Mouse (Mus musculus) erythroblast, embryonic 14.5 days (primary cell): ENCODE results near the gene 4930469K13Rik. TPM values are rescaled to one million over a fixed set of nuclear protein-coding genes. Genes with fewer than 3 reads are reported as not detected.

Experiments used
- H3K27me3 ChIP-seq: 2 replicates; pipeline ENCODE4 v1.6.1; 2012; ENCODE audit warnings: inconsistent platforms; ENCODE audit not compliant: control insufficient read depth
- H3K36me3 ChIP-seq: 2 replicates; pipeline ENCODE4 v1.6.1; 2012; ENCODE audit warnings: mild to moderate bottlenecking, inconsistent platforms; ENCODE audit not compliant: control insufficient read depth
- H3K4me1 ChIP-seq: 2 replicates; pipeline ENCODE4 v1.6.1; 2012; ENCODE audit warnings: inconsistent platforms; ENCODE audit not compliant: control insufficient read depth
- H3K4me3 ChIP-seq: replicated peaks from 2 replicates; pipeline ENCODE3; 2012; ENCODE audit warnings: moderate library complexity, mild to moderate bottlenecking, inconsistent platforms
- H3K9me3 ChIP-seq: 2 replicates; pipeline ENCODE4 v1.6.1; 2012; ENCODE audit warnings: low read length, inconsistent platforms, mixed read lengths; ENCODE audit not compliant: control insufficient read depth
- GATA1 ChIP-seq: IDR thresholded peaks from 2 replicates; pipeline ENCODE4 v1.6.1; 2012; ENCODE audit warnings: low read length, inconsistent platforms, mixed read lengths
- TAL1 ChIP-seq: IDR thresholded peaks from 3 replicates; pipeline ENCODE4 v1.6.1; 2012; ENCODE audit warnings: low read length, inconsistent platforms, mixed read lengths
- polyA plus RNA-seq: library from polyadenylated mRNA; stranded (reverse); fragments of >175 nt; gene quantifications from 2 replicates; pipeline ENCODE4 v1.2.3, GENCODE M21; 2012

The 4930469K13Rik gene
- polyA plus RNA-seq, 1 experiment, result not detected

- Histone ChIP-seq H3K36me3 (no peaks in the 10 kb centered on the region), H3K27me3 (no peaks in the 10 kb centered on the region), H3K4me3 (no peak overlapping the region), H3K4me1 (no peaks in the 10 kb centered on the region), H3K9me3 (no peaks in the 10 kb centered on the region)
- TF ChIP-seq TAL1 (no peak), GATA1 (no peak)
These were observed 118.2 kb downstream of the 4930469K13Rik start for GRCm38 (mm10) chr11:33980146-33980545.

GRCm38 (mm10) chr11:33975121-33975520, 123.2 kb downstream of the 4930469K13Rik start:
- Histone ChIP-seq H3K9me3 (no peaks in the 10 kb centered on the region), H3K36me3 (no peaks in the 10 kb centered on the region), H3K27me3 (no peaks in the 10 kb centered on the region), H3K4me3 (no peak overlapping the region), H3K4me1 (no peaks in the 10 kb centered on the region)
- TF ChIP-seq GATA1, result no peak
- TF ChIP-seq TAL1, result no peak

GRCm38 (mm10) chr11:33974341-33975040, 123.9 kb downstream of the 4930469K13Rik start:
- Histone ChIP-seq H3K4me1 (no peaks in the 10 kb centered on the region), H3K4me3 (no peak overlapping the region), H3K36me3 (no peaks in the 10 kb centered on the region), H3K9me3 (no peaks in the 10 kb centered on the region), H3K27me3 (no peaks in the 10 kb centered on the region)
- TF ChIP-seq GATA1 (no peak), TAL1 (no peak)

- Histone ChIP-seq H3K27me3 (no peaks in the 10 kb centered on the region), H3K36me3 (no peaks in the 10 kb centered on the region), H3K4me3 (no peak overlapping the region), H3K4me1 (no peaks in the 10 kb centered on the region), H3K9me3 (no peaks in the 10 kb centered on the region)
- no peak for TF ChIP-seq TAL1
- TF ChIP-seq GATA1, result no peak
These were observed 126.2 kb downstream of the 4930469K13Rik start for GRCm38 (mm10) chr11:33972114-33972513.

- TF ChIP-seq TAL1 (no peak), GATA1 (no peak)
- Histone ChIP-seq H3K4me3 (no peak overlapping the region), H3K27me3 (no peaks in the 10 kb centered on the region), H3K9me3 (no peaks in the 10 kb centered on the region), H3K4me1 (no peaks in the 10 kb centered on the region), H3K36me3 (no peaks in the 10 kb centered on the region)
These were observed 129.2 kb downstream of the 4930469K13Rik start for GRCm38 (mm10) chr11:33969199-33969598.

GRCm38 (mm10) chr11:33967708-33968107, 130.6 kb downstream of the 4930469K13Rik start:
- TF ChIP-seq TAL1, result no peak
- no peak for TF ChIP-seq GATA1
- H3K4me3 ChIP-seq, result no peak overlapping the region
- H3K36me3 ChIP-seq, result no peaks in the 10 kb centered on the region
- no peaks in the 10 kb centered on the region for H3K27me3 ChIP-seq
- H3K9me3 ChIP-seq, result no peaks in the 10 kb centered on the region
- H3K4me1 ChIP-seq, result no peaks in the 10 kb centered on the region

- TF ChIP-seq GATA1 (no peak), TAL1 (no peak)
- no peak overlapping the region for H3K4me3 ChIP-seq
- no peaks in the 10 kb centered on the region for H3K27me3 ChIP-seq
- no peaks in the 10 kb centered on the region for H3K4me1 ChIP-seq
- no peaks in the 10 kb centered on the region for H3K36me3 ChIP-seq
- H3K9me3 ChIP-seq, result no peaks in the 10 kb centered on the region
These were observed 133.0 kb downstream of the 4930469K13Rik start for GRCm38 (mm10) chr11:33965380-33965779.

- no peak for TF ChIP-seq TAL1
- TF ChIP-seq GATA1, result no peak
- Histone ChIP-seq H3K9me3 (no peaks in the 10 kb centered on the region), H3K27me3 (no peaks in the 10 kb centered on the region), H3K36me3 (no peaks in the 10 kb centered on the region), H3K4me1 (no peaks in the 10 kb centered on the region), H3K4me3 (no peak within 1 kb of the TSS)
These were observed 135.5 kb downstream of the 4930469K13Rik start, which contains the start of gene Kcnmb1 for GRCm38 (mm10) chr11:33962688-33963407. Gene Kcnmb1 (plus strand): TSS chr11:33963013.

GRCm38 (mm10) chr11:33962178-33962577, 136.2 kb downstream of the 4930469K13Rik start:
- no peaks in the 10 kb centered on the region for H3K36me3 ChIP-seq
- H3K27me3 ChIP-seq, result no peaks in the 10 kb centered on the region
- no peak overlapping the region for H3K4me3 ChIP-seq
- TF ChIP-seq GATA1 (no peak), TAL1 (no peak)
- H3K4me1 ChIP-seq, result no peaks in the 10 kb centered on the region
- H3K9me3 ChIP-seq, result no peaks in the 10 kb centered on the region
